7 mouse cellular contexts compared by ENCODE assay signal in genomic region chr6:138139930-138140329, GRCm38 (mm10). TPM values are rescaled to one million over a fixed set of nuclear protein-coding genes. Genes with fewer than 3 reads are reported as not detected.
DNase-seq lines count a peak whose midpoint lies in the region; ATAC-seq and TF ChIP-seq lines count a peak whose summit lies in the region.

TSS of gene Mgst1 (plus strand) at chr6:138140316.

- peak within 1 kb of the TSS; percentile 59 for H3K9ac ChIP-seq in ES-E14 (ENCODE audit: insufficient read depth, low read depth, low read length, poor library complexity, severe bottlenecking)
- H3K9ac ChIP-seq in forebrain, embryonic 13.5 days, result peak within 1 kb of the TSS; percentile 58
- H3K9ac ChIP-seq in liver, embryonic 16.5 days (ENCODE audit: low read depth, low read length), result peak within 1 kb of the TSS; percentile 50

- 2% methylated on average over 5 of the region's 5 CpGs for WGBS in forebrain, embryonic 13.5 days
- 2% methylated on average over 5 of the region's 5 CpGs for WGBS in hindbrain, embryonic 10.5 days
- WGBS in liver, embryonic 16.5 days (ENCODE audit: insufficient replicate concordance), result under 1% methylated on average over 5 of the region's 5 CpGs

- no peak within 1 kb of the TSS for H3K27ac ChIP-seq in ES-E14 (ENCODE audit: insufficient read depth, low read depth, low read length, poor library complexity, severe bottlenecking)
- H3K27ac ChIP-seq in forebrain, embryonic 13.5 days, result no peak within 1 kb of the TSS; the same call in 1 of the 2 replicates
- H3K27ac ChIP-seq in hindbrain, embryonic 10.5 days, result peak within 1 kb of the TSS; percentile 88
- peak within 1 kb of the TSS; percentile 82 for H3K27ac ChIP-seq in liver, embryonic 16.5 days (ENCODE audit: low read length)

- in situ Hi-C loops in ES-E14 (cut with MboI; ENCODE audit: low sequenced_read_pairs in 2 of 2, unreplicated experiment in 2 of 2), result no loop called here

- H3K9me3 ChIP-seq in ES-E14 (ENCODE audit: control insufficient read depth, insufficient read depth, low read depth, low read length), result no peaks in the 10 kb centered on the region
- H3K9me3 ChIP-seq in forebrain, embryonic 13.5 days (replicated peaks), result no peaks in the 10 kb centered on the region
- H3K9me3 ChIP-seq in hindbrain, embryonic 10.5 days, result no peaks in the 10 kb centered on the region
- H3K9me3 ChIP-seq in liver, embryonic 16.5 days (replicated peaks; ENCODE audit: control insufficient read depth, low read length), result no peaks in the 10 kb centered on the region

- peak within 1 kb of the TSS; percentile 74 for H3K4me2 ChIP-seq in forebrain, embryonic 13.5 days
- peak within 1 kb of the TSS; percentile 39 for H3K4me2 ChIP-seq in liver, embryonic 16.5 days (ENCODE audit: low read depth, low read length)

- no peaks in the 10 kb centered on the region for H3K27me3 ChIP-seq in forebrain, embryonic 13.5 days
- no peaks in the 10 kb centered on the region for H3K27me3 ChIP-seq in hindbrain, embryonic 10.5 days (ENCODE audit: insufficient read depth, poor library complexity, severe bottlenecking)
- no peaks in the 10 kb centered on the region for H3K27me3 ChIP-seq in liver, embryonic 16.5 days (ENCODE audit: control insufficient read depth, insufficient read depth, low read depth, low read length)

- 0 out of 2 replicates have a peak, but pooled peaks have one; percentile 4 for ATAC-seq in forebrain, embryonic 13.5 days
- peak; percentile 78 for ATAC-seq in liver, embryonic 16.5 days (ENCODE audit: low read depth)
- peak; percentile 76 for ATAC-seq in neutrophil, adult 5-6 weeks (ENCODE audit: extremely low read depth, insufficient number of reproducible peaks, low FRiP score, poor library complexity, severe bottlenecking)

- H3K4me3 ChIP-seq in ES-E14 (ENCODE audit: insufficient read depth in 1 of 2, low read depth in 1 of 2, low read length in 2 of 2, poor library complexity in 1 of 2, severe bottlenecking in 1 of 2), result peak within 1 kb of the TSS; percentile 64 to 65
- H3K4me3 ChIP-seq in forebrain, embryonic 13.5 days, result peak within 1 kb of the TSS; percentile 45
- H3K4me3 ChIP-seq in hindbrain, embryonic 10.5 days, result peak within 1 kb of the TSS; percentile 60
- H3K4me3 ChIP-seq in liver, embryonic 16.5 days (ENCODE audit: low read depth, low read length), result peak within 1 kb of the TSS; percentile 59

- no peaks in the 10 kb centered on the region for H3K4me1 ChIP-seq in ES-E14 (ENCODE audit: control insufficient read depth in 2 of 2, insufficient read depth in 2 of 2, low read length in 2 of 2, poor library complexity in 1 of 2)
- H3K4me1 ChIP-seq in forebrain, embryonic 13.5 days, result peaks cover 21% of the 10 kb centered on the region
- peaks cover 18% of the 10 kb centered on the region for H3K4me1 ChIP-seq in hindbrain, embryonic 10.5 days (replicated peaks)
- H3K4me1 ChIP-seq in liver, embryonic 16.5 days (ENCODE audit: control insufficient read depth, low read depth, low read length), result no peaks in the 10 kb centered on the region; the same call in 1 of the 2 replicates

- H3K36me3 ChIP-seq in ES-E14 (ENCODE audit: control insufficient read depth, insufficient read depth, low read length, poor library complexity, severe bottlenecking), result no peaks in the 10 kb centered on the region
- H3K36me3 ChIP-seq in forebrain, embryonic 13.5 days (ENCODE audit: poor library complexity, severe bottlenecking), result no peaks in the 10 kb centered on the region
- H3K36me3 ChIP-seq in hindbrain, embryonic 10.5 days, result no peaks in the 10 kb centered on the region
- no peaks in the 10 kb centered on the region for H3K36me3 ChIP-seq in liver, embryonic 16.5 days (ENCODE audit: control insufficient read depth, insufficient read depth)

- DNase-seq in 416B (ENCODE audit: low read depth) (peak; percentile 10), ES-E14 (ENCODE audit: low read depth, low spot score) (no peak)
- DNase-seq in hindbrain, embryonic 10.5 days (ENCODE audit: low spot score), result peak; percentile 10
- DNase-seq in embryo, embryonic 11 days, result no peak

TF ChIP-seq in ES-E14, 5 proteins besides CTCF, POLR2A, EP300 and RAD21:
- TF ChIP-seq CHD2 (IDR thresholded peaks at IDR 0.05; ENCODE audit: low read depth, low read length), result no peak
- no peak for TF ChIP-seq HCFC1 (IDR thresholded peaks at IDR 0.05; ENCODE audit: borderline replicate concordance, insufficient read depth, low read length)
- TF ChIP-seq MAFK (IDR thresholded peaks at IDR 0.05; ENCODE audit: insufficient read depth, low read depth, low read length), result no peak
- TF ChIP-seq ZC3H11A (IDR thresholded peaks at IDR 0.05; ENCODE audit: borderline replicate concordance, low read depth, low read length), result no peak
- TF ChIP-seq ZNF384 (IDR thresholded peaks at IDR 0.05; ENCODE audit: low read depth, low read length), result no peak

RNA-seq across cellular contexts. Expression of gene Mgst1, which starts in this region (rescaled TPM):
- total RNA-seq in ES-E14 (2012; rRNA removed), result 4.7 and 10.9 TPM in 2 replicates
- 36.2 and 44.1 TPM in 2 replicates for polyA plus RNA-seq in forebrain, embryonic 13.5 days (2015; fragmentation: Nextera tagmentation; extraction: Ambion mirVana)
- polyA plus RNA-seq in hindbrain, embryonic 10.5 days (2016; fragmentation: Nextera tagmentation; extraction: Ambion mirVana), result 48.5 and 65.4 TPM in 2 replicates
- polyA plus RNA-seq in liver, embryonic 16.5 days (2015; fragmentation: Nextera tagmentation; extraction: Ambion mirVana), result 488 and 536 TPM in 2 replicates
- 160 and 193 TPM in 2 replicates for total RNA-seq in neutrophil, adult 5-6 weeks (2017)

Comparison
In these comparisons a context has a peak if more than half of its experiments do, and no peak if none do; other contexts are left out.
1. RNA of gene Mgst1 (total RNA-seq): 160 to 193 TPM in neutrophil, adult 5-6 weeks; 4.7 to 10.9 TPM in ES-E14; every median in the first group is over 10 times any median in the second.
2. DNase-seq: peak in 416B (single experiment) and hindbrain, embryonic 10.5 days (single experiment); none in ES-E14 (single experiment) and embryo, embryonic 11 days (single experiment).
3. H3K27ac ChIP-seq: peak in hindbrain, embryonic 10.5 days (single experiment) and liver, embryonic 16.5 days (single experiment); none in ES-E14 (single experiment) and forebrain, embryonic 13.5 days (single experiment).
4. ATAC-seq: peak in every context shown above with its lines; median percentile 78 in liver, embryonic 16.5 days; 76 in neutrophil, adult 5-6 weeks; 4 in forebrain, embryonic 13.5 days.
5. Peak in every context shown above with its lines, with median percentiles within 50 percentile points of each other: H3K4me3 ChIP-seq and H3K9ac ChIP-seq.